Mouse (Mus musculus) thymus, postnatal 10 days (tissue): ENCODE measurements around the gene Ywhah.

Experiments
- DNase-seq, 2 experiments: peaks; one replicate each; pipeline ENCODE4 v3.0.0; 2021; ENCODE audit warnings: low spot score in 2 of 2

Ywhah gene

DNA sequence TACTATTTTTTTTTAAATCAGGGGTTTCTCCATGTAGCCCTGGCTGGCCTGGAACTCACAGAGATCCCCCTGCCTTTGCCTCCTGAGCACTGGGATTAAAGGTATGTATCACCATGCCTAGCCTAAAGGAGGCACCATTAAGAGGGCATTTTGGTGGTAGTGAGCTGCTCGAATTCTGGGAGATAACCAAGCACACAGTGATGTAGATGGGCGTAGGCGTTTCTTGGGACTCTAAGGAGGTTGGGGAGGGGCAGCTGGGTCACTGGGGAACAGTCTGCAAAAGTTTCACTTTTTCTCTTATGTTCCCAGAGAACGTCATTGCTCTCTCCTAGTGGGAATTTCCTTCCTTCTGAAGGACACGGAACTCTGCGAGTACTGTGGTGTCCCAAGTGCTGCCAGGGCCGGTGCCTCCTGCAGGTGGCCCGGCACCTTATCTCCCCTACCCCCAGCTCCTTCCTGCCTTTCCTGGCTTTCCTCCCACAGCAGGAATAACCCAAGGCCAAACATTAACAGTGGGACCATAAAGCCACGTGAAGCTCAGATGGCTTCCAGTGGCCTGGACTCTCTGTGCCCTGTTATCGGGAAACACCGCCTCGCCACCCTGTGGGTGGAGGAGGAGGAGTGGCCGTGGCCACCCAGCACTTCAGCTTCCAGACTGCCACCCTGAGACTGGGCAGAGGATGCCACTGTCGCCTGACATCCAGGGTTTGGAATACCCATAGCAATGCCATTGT is 34.4 kb downstream of the Ywhah start:
- no peak for DNase-seq

DNA sequence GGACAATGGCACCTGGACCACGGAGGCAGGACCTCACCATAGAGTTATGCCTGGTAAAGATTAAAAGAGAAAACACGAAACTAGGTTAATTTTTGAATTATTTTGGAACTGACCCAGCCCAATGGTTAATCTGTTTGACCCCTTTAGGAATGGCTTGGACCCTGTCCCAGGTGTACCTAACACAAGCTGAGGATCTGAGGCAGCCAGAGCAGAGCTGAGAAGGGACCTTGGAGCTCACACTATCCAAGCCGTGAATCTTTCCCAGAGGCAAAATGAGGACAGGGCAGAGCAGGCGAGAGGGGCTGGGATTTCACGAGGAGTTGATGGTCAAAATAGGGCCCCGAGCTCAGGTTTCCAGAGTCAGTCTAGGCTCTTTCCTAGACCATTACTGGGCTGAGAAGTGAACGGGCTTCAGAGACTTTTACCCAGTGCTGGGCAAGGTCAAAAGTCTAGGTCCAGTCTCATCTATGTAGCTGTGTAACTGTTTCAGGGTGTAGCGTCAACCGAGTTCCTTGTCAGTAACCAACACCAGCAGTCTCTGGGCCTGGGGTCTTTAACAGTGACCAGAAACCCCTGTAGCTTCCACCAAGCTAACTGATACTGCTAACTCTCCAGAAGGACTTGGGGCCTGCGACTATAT is 37.6 kb downstream of the Ywhah start:
- DNase-seq, result no peak

DNA sequence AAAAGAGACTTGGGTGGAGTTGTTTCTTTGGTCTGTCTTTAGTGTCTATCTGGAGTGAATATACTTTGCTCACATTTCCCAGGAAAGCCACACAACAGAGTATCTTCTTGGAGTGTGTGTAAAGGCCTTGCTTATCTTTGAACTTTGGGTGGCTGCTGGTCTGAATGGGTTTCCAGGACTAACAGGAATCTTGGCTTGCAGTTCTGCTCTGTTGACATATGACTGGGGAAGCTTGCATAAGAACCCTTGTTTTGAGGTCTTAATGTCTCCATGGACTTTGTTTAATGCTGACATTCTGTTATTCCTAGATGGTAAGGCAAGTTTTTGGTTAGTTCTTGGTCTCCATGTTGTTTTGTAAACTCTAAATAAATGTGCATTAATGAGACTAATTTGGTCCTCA is 51.5 kb downstream of the Ywhah start:
- no peak for DNase-seq

DNA sequence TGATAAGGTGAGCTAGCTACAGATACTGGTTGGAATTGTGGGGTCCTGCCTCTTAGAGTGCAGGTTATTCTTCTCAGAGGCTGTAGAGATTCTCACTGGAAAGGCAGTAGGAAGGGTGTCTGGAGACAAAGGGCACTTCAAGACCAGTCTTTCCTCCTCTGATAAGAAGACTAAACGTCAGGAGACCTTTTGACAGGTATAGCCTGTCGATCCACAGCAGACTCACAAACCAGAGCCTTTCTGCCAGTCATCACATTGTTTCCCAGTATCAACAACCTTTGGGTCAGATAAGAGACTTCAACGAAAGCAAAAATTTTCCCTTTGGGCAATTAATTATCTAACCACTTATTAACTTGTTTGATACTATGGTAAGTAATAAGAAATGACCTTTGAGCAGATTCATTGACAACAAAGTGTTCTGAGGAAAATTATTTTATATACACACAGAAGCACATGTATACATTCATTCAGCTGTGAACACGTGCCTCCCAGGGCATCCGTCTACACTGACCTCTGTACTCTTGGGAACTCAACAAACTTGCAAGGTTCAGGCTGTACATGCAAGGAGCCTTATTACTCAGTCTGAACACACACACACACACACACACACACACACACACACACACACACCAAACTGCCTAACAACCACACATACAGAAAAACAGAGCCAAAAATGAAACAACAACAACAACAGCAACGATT is 58.0 kb downstream of the Ywhah start:
- no peak for DNase-seq
